Mouse (Mus musculus) midbrain, embryonic 14.5 days (tissue): ENCODE results near the gene Sf3a2. TPM values are rescaled to one million over a fixed set of nuclear protein-coding genes. Genes with fewer than 3 reads are reported as not detected.

Experiments
- microRNA counts: library from miRNA; unstranded; fragments of <30 nt; microRNA quantifications from one replicate; lab custom pipeline; 2016
- microRNA-seq: library from miRNA; unstranded; fragments of <30 nt; microRNA quantifications from one replicate; pipeline ENCODE4, GENCODE M21; 2016
- polyA plus RNA-seq: library from polyadenylated mRNA; unstranded; fragments of >200 nt; fragmentation: Nextera tagmentation; extraction: Ambion mirVana; gene quantifications from 2 replicates; pipeline ENCODE4 v1.2.1, GENCODE M21; 2014

Sf3a2 gene
- polyA plus RNA-seq, 1 experiment from 2014 or later = 75.1 TPM

MicroRNAs encoded within 50 kb of the gene (microRNA counts, 519-probe panel; counts per million panel counts)
- microRNA mmu-miR-1982 (lab: Ali Mortazavi, UCI) = not detected

Small RNA genes lying within 50 kb of the gene (microRNA-seq; reads per million reads assigned to microRNA genes)
- 5.6 reads per million, percentile 28 among the genes with 10 or more reads in this experiment for gene Mir1982

Other genes starting within 250 kb of the Sf3a2 start
- 31.7 and 34.2 TPM in 2 replicates for gene Rexo1, start 236.6 kb upstream of the Sf3a2 start, polyA plus RNA-seq
- 4.9 and 5.0 TPM in 2 replicates for gene Klf16, start 220.9 kb upstream of the Sf3a2 start, polyA plus RNA-seq
- gene Abhd17a, start 207.9 kb upstream of the Sf3a2 start, polyA plus RNA-seq = 128 and 151 TPM in 2 replicates
- gene Scamp4, start 195.3 kb upstream of the Sf3a2 start, polyA plus RNA-seq = 62.1 and 67.6 TPM in 2 replicates
- gene Adat3, start 195.3 kb upstream of the Sf3a2 start, polyA plus RNA-seq = 4.9 and 5.0 TPM in 2 replicates
- 2.5 and 2.6 TPM in 2 replicates for gene Gm49322, start 192.2 kb upstream of the Sf3a2 start, polyA plus RNA-seq
- 74.1 and 98.5 TPM in 2 replicates for gene Csnk1g2, start 175.4 kb upstream of the Sf3a2 start, polyA plus RNA-seq
- gene Btbd2, start 141.1 kb upstream of the Sf3a2 start, polyA plus RNA-seq = 80.1 and 88.8 TPM in 2 replicates
- gene Mknk2, start 120.1 kb upstream of the Sf3a2 start, polyA plus RNA-seq = 46.7 and 54.2 TPM in 2 replicates
- 45.2 and 47.3 TPM in 2 replicates for gene Mob3a, start 96.2 kb upstream of the Sf3a2 start, polyA plus RNA-seq
- 22.4 and 25.1 TPM in 2 replicates for gene Izumo4, start 96.0 kb upstream of the Sf3a2 start, polyA plus RNA-seq
- gene Ap3d1, start 55.9 kb upstream of the Sf3a2 start, polyA plus RNA-seq = 106 and 116 TPM in 2 replicates
- 23.4 and 27.9 TPM in 2 replicates for gene Dot1l, start 43.0 kb upstream of the Sf3a2 start, polyA plus RNA-seq
- 107 and 116 TPM in 2 replicates for gene Plekhj1, start 428 bp downstream of the Sf3a2 start, polyA plus RNA-seq
- 0.12 TPM in 1 of 2 replicates, not detected in the other for gene Amh, start 7.0 kb downstream of the Sf3a2 start, polyA plus RNA-seq
- 0.23 and 0.30 TPM in 2 replicates for gene Jsrp1, start 15.3 kb downstream of the Sf3a2 start, polyA plus RNA-seq
- gene Oaz1, start 28.5 kb downstream of the Sf3a2 start, polyA plus RNA-seq = 1,218 and 1,334 TPM in 2 replicates
- gene Lingo3, start 45.8 kb downstream of the Sf3a2 start, polyA plus RNA-seq = 6.2 and 7.3 TPM in 2 replicates
- 256 and 328 TPM in 2 replicates for gene Lsm7, start 57.0 kb downstream of the Sf3a2 start, polyA plus RNA-seq
- 60.5 and 62.7 TPM in 2 replicates for gene Sppl2b, start 57.1 kb downstream of the Sf3a2 start, polyA plus RNA-seq
- gene Tmprss9, start 73.7 kb downstream of the Sf3a2 start, polyA plus RNA-seq = 0.26 TPM in 1 of 2 replicates, not detected in the other
- gene Timm13, start 102.8 kb downstream of the Sf3a2 start, polyA plus RNA-seq = 331 and 393 TPM in 2 replicates
- gene Lmnb2, start 120.0 kb downstream of the Sf3a2 start, polyA plus RNA-seq = 13.9 and 20.0 TPM in 2 replicates
- 4.3 and 8.0 TPM in 2 replicates for gene Gadd45b, start 131.9 kb downstream of the Sf3a2 start, polyA plus RNA-seq
- gene Gng7, start 216.7 kb downstream of the Sf3a2 start, polyA plus RNA-seq = 11.5 and 11.6 TPM in 2 replicates
- 24.0 and 55.4 TPM in 2 replicates for gene Diras1, start 227.5 kb downstream of the Sf3a2 start, polyA plus RNA-seq
- 32.4 and 34.9 TPM in 2 replicates for gene Slc39a3, start 239.2 kb downstream of the Sf3a2 start, polyA plus RNA-seq